Mouse (Mus musculus) ES-E14 (cell line): ENCODE measurements at regions not wholly inside any gene's neighbourhood (a gene's known extent, or its start where the extent isn't known, plus 50 kb on each side); places are given as distances from the start of the nearest gene placed in this dataset.

ENCODE experiments used
- CHD2 ChIP-seq: IDR thresholded peaks from 2 replicates; pipeline ENCODE4 v1.6.1; 2014; ENCODE audit warnings: mild to moderate bottlenecking, low read depth, low read length, inconsistent platforms
- MAFK ChIP-seq: IDR thresholded peaks from 2 replicates; pipeline ENCODE4 v1.6.1; 2014; ENCODE audit warnings: mild to moderate bottlenecking, low read depth, low read length, inconsistent platforms; ENCODE audit not compliant: insufficient read depth
- ZC3H11A ChIP-seq: IDR thresholded peaks from 2 replicates; pipeline ENCODE4 v1.6.1; 2012; ENCODE audit warnings: low read depth, mild to moderate bottlenecking, inconsistent platforms, low read length, borderline replicate concordance
- ZNF384 ChIP-seq: IDR thresholded peaks from 2 replicates; pipeline ENCODE4 v1.6.1; 2012; ENCODE audit warnings: low read depth, low read length, inconsistent platforms

DNA sequence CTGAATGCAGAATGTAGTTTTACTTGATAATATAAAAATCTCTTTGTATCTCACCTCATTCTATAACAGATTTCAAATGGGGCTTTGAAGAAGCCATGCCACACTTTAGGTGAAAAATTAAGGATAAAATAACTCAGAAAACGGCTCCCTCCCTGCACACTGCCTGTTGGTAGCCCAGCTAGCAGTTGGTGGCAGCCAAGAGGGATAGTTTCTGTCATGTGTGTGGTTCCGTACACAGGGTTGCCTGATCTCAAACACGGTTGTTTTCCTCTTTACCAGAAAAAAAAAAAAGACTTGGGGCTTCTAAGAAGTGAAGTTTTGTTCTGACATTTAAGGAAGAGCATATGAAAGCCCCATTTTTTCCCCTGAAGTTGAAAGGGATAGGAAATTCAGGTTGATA, 773.1 kb upstream of the Car8 start:
- no peak for TF ChIP-seq ZC3H11A
- TF ChIP-seq CHD2: no peak
- no peak for TF ChIP-seq MAFK
- TF ChIP-seq ZNF384: no peak
